ENCODE assay signal across 9 mouse cellular contexts in the genomic region with DNA sequence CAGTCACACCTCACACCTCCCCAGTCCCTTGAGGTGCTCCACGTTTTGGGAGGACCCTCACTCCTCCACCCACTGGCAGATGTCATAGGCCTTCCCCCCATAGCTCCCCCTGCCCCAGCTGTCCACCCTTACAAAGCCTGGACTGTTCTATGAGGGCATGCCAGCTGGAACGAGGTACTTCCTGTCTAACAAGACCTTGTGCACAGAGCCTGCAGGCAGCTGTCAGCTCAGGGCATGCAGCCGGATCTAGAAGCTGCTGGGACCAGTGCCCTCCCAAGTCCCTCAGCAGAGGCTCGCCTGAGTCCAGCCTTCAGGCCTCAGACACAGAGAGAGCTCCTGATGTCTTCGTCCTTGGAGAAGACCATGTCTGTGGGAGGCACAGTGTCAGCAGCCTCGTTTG.
A peak's percentile ranks its signal among the peaks of the same experiment; 100 is the strongest.
DNase-seq lines count a peak whose midpoint lies in the region; ATAC-seq lines count a peak whose summit lies in the region.
"Had no signal": no experiment of that assay in that cellular context is flagged by ENCODE, and none has a peak within 500 bp of the region (broad histone marks: within the 10 kb centered on the region; RNA-seq: fewer than 3 reads in every experiment).

No protein-coding gene starts in this region.

- WGBS in stomach, embryonic 14.5 days, result 48% methylated on average over 6 of the region's 6 CpGs

- DNase-seq in gastrocnemius, adult 18-20 months (ENCODE audit: low spot score), result peak; percentile 17
- no peak for DNase-seq in gastrocnemius, adult 8-10 months (ENCODE audit: low spot score in 2 of 2)
- DNase-seq in adrenal gland, postnatal 36 days, result peak; percentile 62 to 65
- DNase-seq in heart, adult 8-10 months (ENCODE audit: low spot score), result peak; percentile 74
- DNase-seq in kidney, postnatal 25 days, result peak; percentile 64 to 77
- DNase-seq in cerebellum, adult 11 months, result no peak

- no peaks in the 10 kb centered on the region for H3K36me3 ChIP-seq in stomach, embryonic 14.5 days (ENCODE audit: control insufficient read depth, insufficient read depth, low read length)
- H3K36me3 ChIP-seq: liver, embryonic 15.5 days had no signal

- H3K9me3 ChIP-seq in stomach, embryonic 14.5 days (ENCODE audit: control insufficient read depth, low read depth, low read length), result no peaks in the 10 kb centered on the region
- H3K9me3 ChIP-seq: liver, embryonic 15.5 days had no signal

- no peaks in the 10 kb centered on the region for H3K4me1 ChIP-seq in stomach, embryonic 14.5 days (ENCODE audit: control insufficient read depth, insufficient read depth, low read length)
- H3K4me1 ChIP-seq: liver, embryonic 15.5 days had no signal

- H3K27me3 ChIP-seq in stomach, embryonic 14.5 days (ENCODE audit: control insufficient read depth, insufficient read depth, low read length), result no peaks in the 10 kb centered on the region
- H3K27me3 ChIP-seq: liver, embryonic 15.5 days had no signal

- ATAC-seq in stomach, embryonic 14.5 days (ENCODE audit: insufficient number of reproducible peaks, insufficient read depth, low FRiP score, low read depth), result peak; percentile 34; the same call in 1 of the 2 replicates
- no peak for ATAC-seq in monocyte, adult 5-6 weeks (replicated peaks; ENCODE audit: insufficient number of reproducible peaks, low FRiP score, low TSS enrichment, poor library complexity, severe bottlenecking)

- H3K4me3 ChIP-seq in stomach, embryonic 14.5 days (ENCODE audit: low read depth, low read length), result no peak overlapping the region
- H3K4me3 ChIP-seq: liver, embryonic 15.5 days had no signal

- H3K9ac ChIP-seq in stomach, embryonic 14.5 days (replicated peaks; ENCODE audit: low read depth, low read length), result no peak overlapping the region
- H3K9ac ChIP-seq: liver, embryonic 15.5 days had no signal

- H3K4me2 ChIP-seq in stomach, embryonic 14.5 days (replicated peaks; ENCODE audit: low read depth, low read length), result no peak overlapping the region
- H3K4me2 ChIP-seq: liver, embryonic 15.5 days had no signal

- H3K27ac ChIP-seq in stomach, embryonic 14.5 days (ENCODE audit: low read length), result peak overlapping the region; percentile 21; the same call in 1 of the 2 replicates
- H3K27ac ChIP-seq: liver, embryonic 15.5 days had no signal

Comparison
In these comparisons a context has a peak if more than half of its experiments do, and no peak if none do; other contexts are left out.
1. DNase-seq: peak in gastrocnemius, adult 18-20 months (single experiment), adrenal gland, postnatal 36 days (2 of 2), heart, adult 8-10 months (single experiment) and kidney, postnatal 25 days (2 of 2); none in gastrocnemius, adult 8-10 months (0 of 2) and cerebellum, adult 11 months (single experiment).